Mouse (Mus musculus) small intestine, adult 2 months (tissue): ENCODE results near the gene Paf1.

Experiments
- CTCF ChIP-seq: fragments of 200-500 bp; IDR thresholded peaks from 2 replicates; pipeline ENCODE4 v1.5.1; 2012; ENCODE audit warnings: low read depth, mild to moderate bottlenecking, control low read depth, inconsistent platforms, low read length, moderate library complexity, mixed read lengths; ENCODE audit not compliant: insufficient replicate concordance, insufficient read length; ENCODE audit errors: extremely low read depth
- POLR2A ChIP-seq: fragments of 200-500 bp; IDR thresholded peaks from 2 replicates; pipeline ENCODE4 v1.6.1; 2012; ENCODE audit warnings: low read depth, mild to moderate bottlenecking, control low read depth, inconsistent platforms, low read length, moderate library complexity

DNA sequence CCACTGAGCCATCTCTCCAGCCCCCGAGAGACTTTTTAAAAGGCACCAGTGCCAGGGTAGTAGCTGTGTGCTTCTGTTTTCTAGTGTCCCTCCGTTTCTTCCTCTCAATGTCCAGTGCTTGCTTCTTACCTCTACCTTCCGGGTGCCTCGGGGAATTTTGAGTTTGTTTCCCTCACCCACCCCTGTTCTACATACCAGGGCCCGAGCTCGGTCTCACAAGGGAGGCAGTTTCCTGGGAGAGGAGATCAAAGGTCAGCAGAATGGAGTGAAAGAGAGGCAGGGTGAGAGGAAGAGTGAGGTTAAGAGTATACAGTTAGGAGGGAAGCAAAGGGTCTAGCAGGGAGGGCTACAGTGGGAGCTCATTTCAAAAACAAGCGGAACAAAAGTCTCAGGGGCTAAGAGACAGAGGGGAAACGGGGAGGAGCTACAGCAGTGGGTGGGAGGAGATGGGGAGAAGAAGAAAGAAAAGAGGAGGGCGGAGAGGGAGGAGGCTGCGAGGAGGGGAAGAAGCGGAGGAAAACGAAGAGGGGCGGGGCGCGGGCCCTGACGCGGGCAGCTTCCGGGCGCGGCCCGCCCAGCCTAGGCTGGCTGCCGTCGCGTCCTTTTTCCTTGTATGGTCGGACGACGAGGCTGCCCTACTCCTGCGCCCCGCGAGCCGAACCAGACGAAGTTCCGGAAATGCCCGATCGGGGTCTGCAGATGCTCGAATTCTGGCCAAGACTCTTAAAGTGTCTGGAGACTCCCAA, 17.4 kb upstream of the Paf1 start:
- TF ChIP-seq CTCF: no peak
- TF ChIP-seq POLR2A: peak; percentile 88
